Mouse (Mus musculus): Measurements from ENCODE around the gene Magohb. TPM values are rescaled to one million over a fixed set of nuclear protein-coding genes. Genes with fewer than 3 reads are reported as not detected.
A peak's percentile ranks its signal among the peaks of the same experiment; 100 is the strongest.

Gene Magohb
- polyA plus RNA-seq, 1 experiment from 2014 or later, result 22.8 TPM

GRCm38 (mm10) chr6:131269599-131269998 lies 23.4 kb downstream of the Magohb start:
- TF ChIP-seq CTCF (IDR thresholded peaks at IDR 0.05; ENCODE audit: low read depth) (no peak), EP300 (IDR thresholded peaks at IDR 0.05; ENCODE audit: low read depth) (no peak)
- no peak overlapping the region for H3K4me2 ChIP-seq (ENCODE audit: low read depth, low read length)
- 63% methylated on average over 2 of the region's 2 CpGs for WGBS (ENCODE audit: insufficient replicate concordance)
- H3K4me1 ChIP-seq (ENCODE audit: insufficient read depth), result no peaks in the 10 kb centered on the region
- no peak for DNase-seq
- ATAC-seq, result peak; percentile 76
- no peak overlapping the region for H3K9ac ChIP-seq (replicated peaks)
- H3K36me3 ChIP-seq (replicated peaks; ENCODE audit: insufficient read depth, low read length), result no peaks in the 10 kb centered on the region
- no peaks in the 10 kb centered on the region for H3K27me3 ChIP-seq (ENCODE audit: insufficient read depth, low read length)
- no peak overlapping the region; the same call in 1 of the 2 replicates for H3K27ac ChIP-seq (ENCODE audit: low read depth)
- no peak overlapping the region for H3K4me3 ChIP-seq (ENCODE audit: low read depth, low read length)
- H3K9me3 ChIP-seq (ENCODE audit: low read length), result no peaks in the 10 kb centered on the region

- no peaks in the 10 kb centered on the region for H3K27me3 ChIP-seq (ENCODE audit: insufficient read depth, low read length)
- TF ChIP-seq EP300 (IDR thresholded peaks at IDR 0.05; ENCODE audit: low read depth) (no peak), CTCF (IDR thresholded peaks at IDR 0.05; ENCODE audit: low read depth) (no peak)
- WGBS (ENCODE audit: insufficient replicate concordance), result 75% methylated on average over 5 of the region's 5 CpGs
- no peak overlapping the region for H3K4me2 ChIP-seq (ENCODE audit: low read depth, low read length)
- H3K9me3 ChIP-seq (ENCODE audit: low read length), result no peaks in the 10 kb centered on the region
- H3K36me3 ChIP-seq (replicated peaks; ENCODE audit: insufficient read depth, low read length), result no peaks in the 10 kb centered on the region
- ATAC-seq, result no peak
- no peak for DNase-seq
- no peaks in the 10 kb centered on the region for H3K4me1 ChIP-seq (ENCODE audit: insufficient read depth)
- no peak overlapping the region for H3K27ac ChIP-seq (ENCODE audit: low read depth)
- H3K9ac ChIP-seq (replicated peaks), result no peak overlapping the region
- H3K4me3 ChIP-seq (ENCODE audit: low read depth, low read length), result no peak overlapping the region
Observed at GRCm38 (mm10) chr6:131264175-131264574, 28.9 kb downstream of the Magohb start.

GRCm38 (mm10) chr6:131262778-131263177 lies 30.3 kb downstream of the Magohb start:
- DNase-seq, result no peak
- Histone ChIP-seq H3K36me3 (replicated peaks; ENCODE audit: insufficient read depth, low read length) (no peaks in the 10 kb centered on the region), H3K27ac (ENCODE audit: low read depth) (no peak overlapping the region), H3K27me3 (ENCODE audit: insufficient read depth, low read length) (no peaks in the 10 kb centered on the region), H3K4me2 (ENCODE audit: low read depth, low read length) (no peak overlapping the region), H3K4me1 (ENCODE audit: insufficient read depth) (no peaks in the 10 kb centered on the region), H3K4me3 (ENCODE audit: low read depth, low read length) (no peak overlapping the region), H3K9ac (replicated peaks) (no peak overlapping the region), H3K9me3 (ENCODE audit: low read length) (no peaks in the 10 kb centered on the region)
- 58% methylated on average over 3 of the region's 3 CpGs for WGBS (ENCODE audit: insufficient replicate concordance)
- TF ChIP-seq EP300 (IDR thresholded peaks at IDR 0.05; ENCODE audit: low read depth) (no peak), CTCF (IDR thresholded peaks at IDR 0.05; ENCODE audit: low read depth) (no peak)
- no peak for ATAC-seq

- no peak overlapping the region for H3K4me3 ChIP-seq (ENCODE audit: low read depth, low read length)
- DNase-seq, result no peak
- H3K9me3 ChIP-seq (ENCODE audit: low read length), result no peaks in the 10 kb centered on the region
- H3K4me2 ChIP-seq (ENCODE audit: low read depth, low read length), result no peak overlapping the region
- no peaks in the 10 kb centered on the region for H3K27me3 ChIP-seq (ENCODE audit: insufficient read depth, low read length)
- H3K4me1 ChIP-seq (ENCODE audit: insufficient read depth), result no peaks in the 10 kb centered on the region
- H3K36me3 ChIP-seq (replicated peaks; ENCODE audit: insufficient read depth, low read length), result no peaks in the 10 kb centered on the region
- no peak overlapping the region for H3K27ac ChIP-seq (ENCODE audit: low read depth)
- H3K9ac ChIP-seq (replicated peaks), result no peak overlapping the region
- 63% methylated on average over 3 of the region's 3 CpGs for WGBS (ENCODE audit: insufficient replicate concordance)
- TF ChIP-seq EP300 (IDR thresholded peaks at IDR 0.05; ENCODE audit: low read depth) (no peak), CTCF (IDR thresholded peaks at IDR 0.05; ENCODE audit: low read depth) (no peak)
- no peak for ATAC-seq
Observed at GRCm38 (mm10) chr6:131262009-131262408, 31.0 kb downstream of the Magohb start.

- Histone ChIP-seq H3K9ac (replicated peaks) (no peak within 1 kb of the TSS), H3K4me1 (ENCODE audit: insufficient read depth) (no peaks in the 10 kb centered on the region), H3K4me3 (ENCODE audit: low read depth, low read length) (no peak within 1 kb of the TSS), H3K36me3 (replicated peaks; ENCODE audit: insufficient read depth, low read length) (no peaks in the 10 kb centered on the region), H3K9me3 (ENCODE audit: low read length) (no peaks in the 10 kb centered on the region), H3K27ac (ENCODE audit: low read depth) (no peak within 1 kb of the TSS; the same call in 1 of the 2 replicates), H3K27me3 (ENCODE audit: insufficient read depth, low read length) (no peaks in the 10 kb centered on the region), H3K4me2 (ENCODE audit: low read depth, low read length) (no peak within 1 kb of the TSS)
- no peak for DNase-seq
- no peak for TF ChIP-seq CTCF (IDR thresholded peaks at IDR 0.05; ENCODE audit: low read depth)
- ATAC-seq, result peak; percentile 60
- 47% methylated on average over 2 of the region's 2 CpGs for WGBS (ENCODE audit: insufficient replicate concordance)
Observed at GRCm38 (mm10) chr6:131247206-131247605, 45.8 kb downstream of the Magohb start, which contains the start of gene Klra2. Gene Klra2, minus strand, starts transcription at chr6:131247362.

GRCm38 (mm10) chr6:131245081-131245480 lies 48.0 kb downstream of the Magohb start:
- Histone ChIP-seq H3K27me3 (ENCODE audit: insufficient read depth, low read length) (no peaks in the 10 kb centered on the region), H3K9me3 (ENCODE audit: low read length) (no peaks in the 10 kb centered on the region), H3K9ac (replicated peaks) (no peak overlapping the region), H3K4me3 (ENCODE audit: low read depth, low read length) (no peak overlapping the region), H3K27ac (ENCODE audit: low read depth) (no peak overlapping the region), H3K4me2 (ENCODE audit: low read depth, low read length) (no peak overlapping the region), H3K4me1 (ENCODE audit: insufficient read depth) (no peaks in the 10 kb centered on the region), H3K36me3 (replicated peaks; ENCODE audit: insufficient read depth, low read length) (no peaks in the 10 kb centered on the region)
- WGBS (ENCODE audit: insufficient replicate concordance), result 53% methylated on average over 2 of the region's 2 CpGs
- no peak for TF ChIP-seq EP300 (IDR thresholded peaks at IDR 0.05; ENCODE audit: low read depth)
- TF ChIP-seq CTCF (IDR thresholded peaks at IDR 0.05; ENCODE audit: low read depth), result no peak
- DNase-seq (no peak), ATAC-seq (no peak)

Other genes with a start within 250 kb of the Magohb start
- gene Klra2, start 45.9 kb downstream of the Magohb start, polyA plus RNA-seq (2015; fragmentation: Nextera tagmentation; extraction: Ambion mirVana), result 0.90 and 1.1 TPM in 2 replicates
- 0.25 and 0.32 TPM in 2 replicates for gene Styk1, start 60.4 kb upstream of the Magohb start, polyA plus RNA-seq (2015; fragmentation: Nextera tagmentation; extraction: Ambion mirVana)
- gene Ybx3, start 95.2 kb upstream of the Magohb start, polyA plus RNA-seq (2015; fragmentation: Nextera tagmentation; extraction: Ambion mirVana), result 38.9 and 67.2 TPM in 2 replicates
- not detected in 2 replicates for gene 5430401F13Rik, start 193.2 kb upstream of the Magohb start, polyA plus RNA-seq (2015; fragmentation: Nextera tagmentation; extraction: Ambion mirVana)
- gene Gm6619, start 193.2 kb upstream of the Magohb start, polyA plus RNA-seq (2015; fragmentation: Nextera tagmentation; extraction: Ambion mirVana), result not detected in 2 replicates